ENCODE assay signal across 8 mouse cellular contexts in genomic region chr8:120486477-120487376, GRCm38 (mm10).
A peak's percentile ranks its signal among the peaks of the same experiment; 100 is the strongest.
DNase-seq lines count a peak whose midpoint lies in the region; ATAC-seq and TF ChIP-seq lines count a peak whose summit lies in the region.

No protein-coding gene starts in this region.

- peak; percentile 41; the same call in 1 of the 2 replicates for TF ChIP-seq POLR2A in cerebellum, adult 2 months (IDR thresholded peaks at IDR 0.05; ENCODE audit: borderline replicate concordance, insufficient read depth, low read length)

- no peaks in the 10 kb centered on the region for H3K9me3 ChIP-seq in forebrain, postnatal 0 days (ENCODE audit: low read length)
- H3K9me3 ChIP-seq in limb, embryonic 11.5 days (ENCODE audit: control insufficient read depth, low read length) = no peaks in the 10 kb centered on the region
- H3K9me3 ChIP-seq in midbrain, embryonic 10.5 days (replicated peaks) = no peaks in the 10 kb centered on the region

- H3K4me1 ChIP-seq in cerebellum, adult 2 months (ENCODE audit: control insufficient read depth, insufficient read depth, low read length) = peaks cover 19% of the 10 kb centered on the region
- H3K4me1 ChIP-seq in forebrain, postnatal 0 days (ENCODE audit: insufficient read depth) = peaks cover 36% of the 10 kb centered on the region
- peaks cover 64% of the 10 kb centered on the region for H3K4me1 ChIP-seq in limb, embryonic 11.5 days (ENCODE audit: control insufficient read depth, insufficient read depth, low read length)
- H3K4me1 ChIP-seq in midbrain, embryonic 10.5 days = peaks cover 80% of the 10 kb centered on the region

- H3K4me3 ChIP-seq in cerebellum, adult 2 months (replicated peaks; ENCODE audit: insufficient read depth, low read depth, low read length) = peak overlapping the region; percentile 72
- peak overlapping the region; percentile 85 for H3K4me3 ChIP-seq in forebrain, postnatal 0 days (ENCODE audit: low read depth, low read length)
- peak overlapping the region; percentile 71 for H3K4me3 ChIP-seq in limb, embryonic 11.5 days (ENCODE audit: low read depth, low read length)
- H3K4me3 ChIP-seq in midbrain, embryonic 10.5 days = peak overlapping the region; percentile 74

- peak overlapping the region; percentile 91 for H3K4me2 ChIP-seq in forebrain, postnatal 0 days (ENCODE audit: low read depth)
- H3K4me2 ChIP-seq in limb, embryonic 11.5 days (ENCODE audit: low read depth, severe bottlenecking) = peak overlapping the region; percentile 100

- peak overlapping the region; percentile 84 for H3K9ac ChIP-seq in forebrain, postnatal 0 days
- H3K9ac ChIP-seq in limb, embryonic 11.5 days (ENCODE audit: low read length) = peak overlapping the region; percentile 60

- TF ChIP-seq CTCF in cerebellum, adult 2 months (IDR thresholded peaks at IDR 0.05; ENCODE audit: borderline replicate concordance, insufficient read depth, low read depth, low read length) = no peak
- peak; percentile 6; the same call in 1 of the 2 replicates for TF ChIP-seq CTCF in forebrain, postnatal 0 days (IDR thresholded peaks at IDR 0.05; ENCODE audit: low read depth)

- WGBS in cerebellum, adult 2 months = 31% methylated on average over 50 of the region's 50 CpGs
- WGBS in forebrain, postnatal 0 days = 3% methylated on average over 49 of the region's 50 CpGs
- WGBS in limb, embryonic 11.5 days = under 1% methylated on average over 50 of the region's 50 CpGs
- under 1% methylated on average over 50 of the region's 50 CpGs for WGBS in midbrain, embryonic 10.5 days

- peak; percentile 36 for ATAC-seq in forebrain, postnatal 0 days
- ATAC-seq in limb, embryonic 11.5 days (ENCODE audit: insufficient number of reproducible peaks, low FRiP score, low TSS enrichment, low read depth) = peak; percentile 29; the same call in 1 of the 2 replicates

- DNase-seq in heart, adult 11 months = peak; percentile 99
- no peak for DNase-seq in heart, postnatal 25 days (ENCODE audit: low spot score)
- peak; percentile 68 to 74 for DNase-seq in cerebellum, adult 2 months
- DNase-seq in forebrain, postnatal 0 days = peak; percentile 84
- DNase-seq in induced T-regulatory cell, adult 2 months (ENCODE audit: low read depth) = peak; percentile 89
- peak; percentile 75 for DNase-seq in limb, embryonic 11.5 days (ENCODE audit: low spot score)
- peak; percentile 83 for DNase-seq in midbrain, embryonic 10.5 days (ENCODE audit: low spot score)
- DNase-seq in spleen, adult 18-20 months = peak; percentile 74 to 76

- intact Hi-C loops in heart, postnatal 25 days (cut with DNase I) = loop anchor here (5.0 kb wide), 2 partner anchors 69 to 119 kb away; no protein-coding TSS in a partner anchor

- no peaks in the 10 kb centered on the region for H3K36me3 ChIP-seq in forebrain, postnatal 0 days (ENCODE audit: insufficient read depth)
- no peaks in the 10 kb centered on the region for H3K36me3 ChIP-seq in limb, embryonic 11.5 days (ENCODE audit: control insufficient read depth, insufficient read depth, low read length)
- H3K36me3 ChIP-seq in midbrain, embryonic 10.5 days = no peaks in the 10 kb centered on the region

- peak overlapping the region; percentile 85 for H3K27ac ChIP-seq in cerebellum, adult 2 months (ENCODE audit: insufficient read depth, low read length)
- H3K27ac ChIP-seq in forebrain, postnatal 0 days (ENCODE audit: low read depth, low read length) = peak overlapping the region; percentile 99
- peak overlapping the region; percentile 76 for H3K27ac ChIP-seq in limb, embryonic 11.5 days (replicated peaks; ENCODE audit: low read depth, low read length)
- peak overlapping the region; percentile 99 for H3K27ac ChIP-seq in midbrain, embryonic 10.5 days (replicated peaks)

- no peaks in the 10 kb centered on the region for H3K27me3 ChIP-seq in cerebellum, adult 2 months (ENCODE audit: control insufficient read depth, insufficient read depth, low read length)
- no peaks in the 10 kb centered on the region for H3K27me3 ChIP-seq in forebrain, postnatal 0 days (ENCODE audit: insufficient read depth, low read length)
- no peaks in the 10 kb centered on the region; the same call in none of the 2 replicates for H3K27me3 ChIP-seq in limb, embryonic 11.5 days (ENCODE audit: control insufficient read depth, insufficient read depth, low read length)
- H3K27me3 ChIP-seq in midbrain, embryonic 10.5 days (ENCODE audit: low read depth, poor library complexity, severe bottlenecking) = peaks cover 53% of the 10 kb centered on the region
